In the genomic region with DNA sequence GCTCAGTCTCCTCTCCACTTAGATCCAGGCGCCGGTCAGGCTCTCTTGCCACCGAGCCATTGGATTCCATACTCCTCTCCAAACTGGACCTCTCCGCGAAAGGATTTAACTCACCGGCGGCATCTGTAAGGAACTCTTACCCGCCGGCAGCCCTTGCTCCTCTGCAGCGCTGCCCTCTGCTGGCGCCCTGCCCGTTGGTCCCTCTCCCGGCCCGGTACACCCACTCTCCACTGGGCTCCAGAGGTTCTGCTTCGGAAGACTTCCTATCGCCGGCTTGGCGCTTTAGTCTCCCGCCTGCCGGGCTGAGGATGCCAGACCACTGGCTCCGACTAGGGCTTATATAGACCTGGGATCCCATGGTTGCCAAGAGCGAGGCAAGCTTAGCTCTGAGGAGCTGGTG, we compare ENCODE assay signal across 9 mouse cellular contexts. TPM values are rescaled to one million over a fixed set of nuclear protein-coding genes. Genes with fewer than 3 reads are reported as not detected.
DNase-seq lines count a peak whose midpoint lies in the region; ATAC-seq lines count a peak whose summit lies in the region.
"Had no signal": no experiment of that assay in that cellular context is flagged by ENCODE, and none has a peak within 500 bp of the region (broad histone marks: within the 10 kb centered on the region; RNA-seq: fewer than 3 reads in every experiment).

No protein-coding gene starts in this region.

- under 1% methylated on average over 22 of the region's 22 CpGs for WGBS in limb, embryonic 13.5 days
- under 1% methylated on average over 22 of the region's 22 CpGs for WGBS in neural tube, embryonic 15.5 days

- peak overlapping the region; percentile 33; the same call in 1 of the 2 replicates for H3K4me3 ChIP-seq in limb, embryonic 13.5 days
- peak overlapping the region; percentile 23 for H3K4me3 ChIP-seq in neural tube, embryonic 15.5 days (replicated peaks)

- H3K27ac ChIP-seq in limb, embryonic 13.5 days: no peak overlapping the region
- no peak overlapping the region for H3K27ac ChIP-seq in neural tube, embryonic 15.5 days (replicated peaks)

- H3K27me3 ChIP-seq in limb, embryonic 13.5 days: peaks cover 100% of the 10 kb centered on the region
- peaks cover 95% of the 10 kb centered on the region for H3K27me3 ChIP-seq in neural tube, embryonic 15.5 days (replicated peaks)

- ATAC-seq in limb, embryonic 13.5 days (ENCODE audit: low FRiP score, low read depth): no peak
- no peak for ATAC-seq in neural tube, embryonic 15.5 days (ENCODE audit: low FRiP score)
- ATAC-seq in monocyte, adult 5-6 weeks (replicated peaks; ENCODE audit: insufficient number of reproducible peaks, low FRiP score, low TSS enrichment, poor library complexity, severe bottlenecking): no peak
- no peak for ATAC-seq in megakaryocyte progenitor cell, adult 5-6 weeks (replicated peaks; ENCODE audit: poor library complexity)

- intact Hi-C loops in heart, postnatal 14 days (cut with DNase I): no loop called here

- peaks cover 52% of the 10 kb centered on the region for H3K4me1 ChIP-seq in limb, embryonic 13.5 days
- H3K4me1 ChIP-seq in neural tube, embryonic 15.5 days: peaks cover 62% of the 10 kb centered on the region

- H3K9ac ChIP-seq in limb, embryonic 13.5 days: no peak overlapping the region
- H3K9ac ChIP-seq in neural tube, embryonic 15.5 days (replicated peaks): no peak overlapping the region; the same call in 1 of the 2 replicates

- H3K4me2 ChIP-seq in limb, embryonic 13.5 days (replicated peaks): peak overlapping the region; percentile 17; the same call in 1 of the 2 replicates
- H3K4me2 ChIP-seq in neural tube, embryonic 15.5 days: peak overlapping the region; percentile 45

- no peaks in the 10 kb centered on the region for H3K36me3 ChIP-seq in limb, embryonic 13.5 days
- H3K36me3 ChIP-seq in neural tube, embryonic 15.5 days: no peaks in the 10 kb centered on the region

- no peaks in the 10 kb centered on the region for H3K9me3 ChIP-seq in limb, embryonic 13.5 days
- no peaks in the 10 kb centered on the region for H3K9me3 ChIP-seq in neural tube, embryonic 15.5 days (replicated peaks)

- DNase-seq in right cerebral cortex, adult 18-20 months: peak; percentile 24
- DNase-seq in right cerebral cortex, postnatal 36 days (ENCODE audit: low spot score in 2 of 2): no peak
- peak; percentile 69 for DNase-seq in embryo, embryonic 10.5 days (ENCODE audit: low spot score)
- peak; percentile 35 to 38 for DNase-seq in heart, postnatal 14 days

RNA-seq across cellular contexts. Expression of a gene that starts 2.0 kb away (rescaled TPM):
- not detected for total RNA-seq in heart, postnatal 14 days (2021)
- polyA plus RNA-seq in limb, embryonic 13.5 days (2015; fragmentation: Nextera tagmentation; extraction: Ambion mirVana): not detected in 2 replicates
- 5.3 and 7.8 TPM in 2 replicates for polyA plus RNA-seq in neural tube, embryonic 15.5 days (2015; fragmentation: Nextera tagmentation; extraction: Ambion mirVana)
- total RNA-seq in monocyte, adult 5-6 weeks (2017): not detected in 3 replicates
- total RNA-seq in megakaryocyte progenitor cell, adult 5-6 weeks (2015): not detected in 2 replicates
- total RNA-seq in megakaryocyte progenitor cell, adult 5-6 weeks (2017): not detected in 2 replicates
- polyA plus RNA-seq: large intestine, adult 2 months had no signal

RNA-seq across cellular contexts. Expression of a gene that starts 32.7 kb away (rescaled TPM):
- total RNA-seq in heart, postnatal 14 days (2021): 1 to 10 TPM; 9.1 to 9.2 TPM
- polyA plus RNA-seq in limb, embryonic 13.5 days (2015; fragmentation: Nextera tagmentation; extraction: Ambion mirVana): 73.7 and 78.1 TPM in 2 replicates
- 40.3 and 47.1 TPM in 2 replicates for polyA plus RNA-seq in neural tube, embryonic 15.5 days (2015; fragmentation: Nextera tagmentation; extraction: Ambion mirVana)
- 25.4 to 40.2 TPM (median 28.2 TPM) in 3 replicates for total RNA-seq in monocyte, adult 5-6 weeks (2017)
- total RNA-seq in megakaryocyte progenitor cell, adult 5-6 weeks (2015): 46.7 and 48.2 TPM in 2 replicates
- total RNA-seq in megakaryocyte progenitor cell, adult 5-6 weeks (2017): 74.1 and 74.6 TPM in 2 replicates

RNA-seq across cellular contexts. Expression of a gene that starts 50.4 kb away (rescaled TPM):
- total RNA-seq in heart, postnatal 14 days (2021): 10 to 100 TPM; 43.1 to 45.7 TPM
- polyA plus RNA-seq in limb, embryonic 13.5 days (2015; fragmentation: Nextera tagmentation; extraction: Ambion mirVana): 52.4 and 55.9 TPM in 2 replicates
- polyA plus RNA-seq in neural tube, embryonic 15.5 days (2015; fragmentation: Nextera tagmentation; extraction: Ambion mirVana): 13.3 and 18.0 TPM in 2 replicates
- total RNA-seq in monocyte, adult 5-6 weeks (2017): 22.7 to 41.9 TPM (median 30.4 TPM) in 3 replicates
- total RNA-seq in megakaryocyte progenitor cell, adult 5-6 weeks (2015): 25.1 and 32.6 TPM in 2 replicates
- total RNA-seq in megakaryocyte progenitor cell, adult 5-6 weeks (2017): 20.0 and 24.3 TPM in 2 replicates

Comparison
In these comparisons a context has a peak if more than half of its experiments do, and no peak if none do; other contexts are left out.
1. DNase-seq: peak in right cerebral cortex, adult 18-20 months (single experiment), embryo, embryonic 10.5 days (single experiment) and heart, postnatal 14 days (2 of 2); none in right cerebral cortex, postnatal 36 days (0 of 2).